Mouse (Mus musculus) kidney, postnatal 0 days (tissue): ENCODE results near the gene 4930426L09Rik. TPM values are rescaled to one million over a fixed set of nuclear protein-coding genes. Genes with fewer than 3 reads are reported as not detected.

Experiments
- ATAC-seq: fragments of 200-750 bp; cut with Nextera tagmentation; replicated peaks from 2 replicates; pipeline ENCODE4 v1.8.0; 2017; ENCODE audit warnings: low read depth, moderate number of reproducible peaks, moderate TSS enrichment, moderate library complexity; ENCODE audit not compliant: low FRiP score
- DNase-seq: peaks from one replicate; pipeline ENCODE4 v3.0.0-alpha.2; 2016; ENCODE audit warnings: low spot score
- H3K27ac ChIP-seq: fragments of 300-500 bp; sonication (generic); 2 replicates; pipeline ENCODE4 v1.5.1; 2014; ENCODE audit warnings: mild to moderate bottlenecking
- H3K27me3 ChIP-seq: fragments of 300-500 bp; sonication (generic); 2 replicates; pipeline ENCODE4 v1.6.1; 2014; ENCODE audit warnings: low read length, mixed read lengths; ENCODE audit not compliant: insufficient read depth
- H3K36me3 ChIP-seq: fragments of 300-500 bp; sonication (generic); 2 replicates; pipeline ENCODE4 v1.6.1; 2014; ENCODE audit warnings: low read length, mixed read lengths; ENCODE audit not compliant: insufficient read depth
- H3K4me1 ChIP-seq: fragments of 300-500 bp; sonication (generic); replicated peaks from 2 replicates; pipeline ENCODE4 v1.6.1; 2014; ENCODE audit warnings: antibody characterized with exemption, low read length, mixed read lengths; ENCODE audit not compliant: insufficient read depth
- H3K4me2 ChIP-seq: fragments of 300-500 bp; sonication (generic); 2 replicates; pipeline ENCODE4 v1.6.1; 2014; ENCODE audit warnings: mild to moderate bottlenecking, low read length, moderate library complexity, mixed read lengths
- H3K4me3 ChIP-seq: fragments of 300-500 bp; sonication (generic); replicated peaks from 2 replicates; pipeline ENCODE4 v1.5.1; 2014; ENCODE audit warnings: low read depth, low read length
- H3K9ac ChIP-seq: fragments of 300-500 bp; sonication (generic); 2 replicates; pipeline ENCODE4 v1.6.1; 2014; ENCODE audit warnings: low read depth, low read length
- H3K9me3 ChIP-seq: fragments of 300-500 bp; sonication (generic); replicated peaks from 2 replicates; pipeline ENCODE4 v1.6.1; 2016; ENCODE audit warnings: low read length, inconsistent platforms, mixed read lengths
- CTCF ChIP-seq: IDR thresholded peaks from 2 replicates; pipeline ENCODE4 v1.5.1; 2016; ENCODE audit warnings: antibody characterized with exemption, low read depth, mild to moderate bottlenecking, moderate library complexity
- WGBS: fragments of 180-500 bp; shearing (Covaris S2); extraction: QIAGEN DNeasy Blood & Tissue Kit; methylation state at CpG from one replicate; pipeline ENCODE4 v1.1.7; 2014; 5-methylcytosine and 5-hydroxymethylcytosine counted together
- polyA plus RNA-seq: library from polyadenylated mRNA; unstranded; fragments of >200 nt; fragmentation: Nextera tagmentation; extraction: Ambion mirVana; gene quantifications from 2 replicates; pipeline ENCODE4 v1.2.1, GENCODE M21; 2015

Gene 4930426L09Rik
- polyA plus RNA-seq, 1 experiment from 2014 or later: 0.43 TPM

GRCm38 (mm10) chr2:18976175-18976574, 22.0 kb upstream of the 4930426L09Rik start:
- ATAC-seq (no peak), DNase-seq (no peak)
- H3K9me3 ChIP-seq: no peaks in the 10 kb centered on the region
- no peak overlapping the region for H3K9ac ChIP-seq
- H3K4me2 ChIP-seq: no peak overlapping the region
- WGBS: 92% methylated on average over 2 of the region's 2 CpGs
- no peaks in the 10 kb centered on the region for H3K36me3 ChIP-seq
- no peak overlapping the region for H3K4me3 ChIP-seq
- no peak for TF ChIP-seq CTCF
- no peak overlapping the region for H3K27ac ChIP-seq
- no peaks in the 10 kb centered on the region for H3K27me3 ChIP-seq
- no peaks in the 10 kb centered on the region for H3K4me1 ChIP-seq

GRCm38 (mm10) chr2:18977201-18977805, 20.8 kb upstream of the 4930426L09Rik start:
- Histone ChIP-seq H3K27me3 (no peaks in the 10 kb centered on the region), H3K4me3 (no peak overlapping the region), H3K9me3 (no peaks in the 10 kb centered on the region), H3K4me1 (no peaks in the 10 kb centered on the region), H3K4me2 (no peak overlapping the region), H3K9ac (no peak overlapping the region), H3K36me3 (no peaks in the 10 kb centered on the region), H3K27ac (no peak overlapping the region)
- 74% methylated on average over 10 of the region's 10 CpGs for WGBS
- ATAC-seq (no peak), DNase-seq (no peak)
- TF ChIP-seq CTCF: no peak

DNA sequence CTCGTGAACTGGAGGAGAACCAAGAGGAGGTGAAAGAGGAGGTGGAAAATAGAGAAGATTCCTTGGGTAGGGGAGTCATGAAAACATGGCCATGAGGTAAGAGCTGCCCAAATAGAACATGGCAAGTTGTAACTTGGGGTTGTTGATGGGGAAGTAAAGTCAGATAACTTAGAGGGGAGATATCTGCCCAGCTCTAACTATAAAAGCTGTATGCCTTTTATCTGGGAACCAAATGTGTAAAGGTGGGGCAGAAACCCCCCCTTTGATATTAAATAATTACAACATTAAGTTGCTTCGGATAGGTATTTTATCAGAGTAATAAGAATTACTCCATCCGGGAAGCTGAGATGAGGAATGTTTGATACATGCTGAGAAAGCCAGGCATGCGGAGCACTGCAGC, 19.1 kb upstream of the 4930426L09Rik start:
- no peaks in the 10 kb centered on the region for H3K27me3 ChIP-seq
- H3K4me2 ChIP-seq: no peak overlapping the region
- no peak overlapping the region for H3K4me3 ChIP-seq
- no peaks in the 10 kb centered on the region for H3K9me3 ChIP-seq
- no peaks in the 10 kb centered on the region for H3K4me1 ChIP-seq
- H3K36me3 ChIP-seq: no peaks in the 10 kb centered on the region
- no peak for ATAC-seq
- 76% methylated on average over 4 of the region's 4 CpGs for WGBS
- no peak for DNase-seq
- TF ChIP-seq CTCF: no peak
- no peak overlapping the region for H3K27ac ChIP-seq
- H3K9ac ChIP-seq: no peak overlapping the region

- ATAC-seq (no peak), DNase-seq (no peak)
- no peaks in the 10 kb centered on the region for H3K36me3 ChIP-seq
- 70% methylated on average over 7 of the region's 7 CpGs for WGBS
- TF ChIP-seq CTCF: no peak
- H3K27me3 ChIP-seq: no peaks in the 10 kb centered on the region
- no peak overlapping the region for H3K4me2 ChIP-seq
- H3K4me1 ChIP-seq: no peaks in the 10 kb centered on the region
- no peak overlapping the region for H3K9ac ChIP-seq
- H3K9me3 ChIP-seq: no peaks in the 10 kb centered on the region
- no peak overlapping the region for H3K4me3 ChIP-seq
- no peak overlapping the region for H3K27ac ChIP-seq
Observed at GRCm38 (mm10) chr2:18979675-18980074, 18.5 kb upstream of the 4930426L09Rik start.

GRCm38 (mm10) chr2:18982581-18982980, 15.6 kb upstream of the 4930426L09Rik start:
- Histone ChIP-seq H3K4me1 (no peaks in the 10 kb centered on the region), H3K4me3 (no peak overlapping the region), H3K36me3 (no peaks in the 10 kb centered on the region), H3K27ac (no peak overlapping the region), H3K9ac (no peak overlapping the region), H3K4me2 (no peak overlapping the region), H3K27me3 (no peaks in the 10 kb centered on the region), H3K9me3 (no peaks in the 10 kb centered on the region)
- 68% methylated on average over 6 of the region's 6 CpGs for WGBS
- no peak for DNase-seq
- TF ChIP-seq CTCF: no peak
- no peak for ATAC-seq

DNA sequence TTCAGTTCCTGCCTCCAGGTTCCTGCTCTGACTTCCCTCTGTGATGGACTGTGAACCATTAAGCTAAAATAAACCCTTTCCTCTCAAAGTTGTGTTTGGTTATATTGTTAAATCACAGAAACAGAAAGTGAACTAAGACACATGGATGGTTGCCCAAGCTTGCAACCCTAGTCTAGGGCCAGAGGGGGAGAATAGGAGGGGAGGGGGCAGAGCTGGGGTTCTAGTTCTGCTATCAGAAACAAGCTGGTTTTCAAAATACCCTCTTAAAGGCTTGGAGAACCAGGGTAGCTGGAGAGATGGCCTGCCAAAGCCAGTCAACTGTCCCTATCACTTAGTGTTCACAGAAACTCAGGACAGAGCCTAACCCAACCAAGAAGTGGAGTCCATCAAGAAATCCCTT, 14.6 kb upstream of the 4930426L09Rik start:
- H3K27me3 ChIP-seq: no peaks in the 10 kb centered on the region
- DNase-seq (no peak), ATAC-seq (no peak)
- H3K4me1 ChIP-seq: no peaks in the 10 kb centered on the region
- no peaks in the 10 kb centered on the region for H3K9me3 ChIP-seq
- no peaks in the 10 kb centered on the region for H3K36me3 ChIP-seq
- TF ChIP-seq CTCF: no peak
- H3K4me2 ChIP-seq: no peak overlapping the region
- H3K27ac ChIP-seq: no peak overlapping the region
- no peak overlapping the region for H3K9ac ChIP-seq
- H3K4me3 ChIP-seq: no peak overlapping the region
